Mouse (Mus musculus) limb, embryonic 15.5 days (tissue): ENCODE measurements around the gene Rnf222. TPM values are rescaled to one million over a fixed set of nuclear protein-coding genes. Genes with fewer than 3 reads are reported as not detected.
"Not testable (repeated sequence)": the region's sequence is repeated elsewhere in the genome, so short reads cannot be mapped to it uniquely, and the experiment has no call there.

ENCODE experiments used
- ATAC-seq: fragments of 200-750 bp; cut with Nextera tagmentation; 2 replicates; pipeline ENCODE4 v1.8.0; 2017; ENCODE audit warnings: low read depth, moderate TSS enrichment; ENCODE audit not compliant: insufficient number of reproducible peaks, low FRiP score, low TSS enrichment
- H3K27ac ChIP-seq: fragments of 300-500 bp; sonication (generic); 2 replicates; pipeline ENCODE4 v1.5.1; 2015; ENCODE audit warnings: moderate library complexity, mild to moderate bottlenecking, inconsistent platforms
- H3K27me3 ChIP-seq: fragments of 300-500 bp; sonication (generic); 2 replicates; pipeline ENCODE4 v1.6.1; 2015; ENCODE audit warnings: inconsistent platforms
- H3K36me3 ChIP-seq: fragments of 300-500 bp; sonication (generic); 2 replicates; pipeline ENCODE4 v1.6.1; 2015; ENCODE audit warnings: inconsistent platforms
- H3K4me1 ChIP-seq: fragments of 300-500 bp; sonication (generic); 2 replicates; pipeline ENCODE4 v1.6.1; 2015; ENCODE audit warnings: inconsistent platforms
- H3K4me2 ChIP-seq: fragments of 300-500 bp; sonication (generic); 2 replicates; pipeline ENCODE4 v1.6.1; 2015; ENCODE audit warnings: mild to moderate bottlenecking, inconsistent platforms
- H3K4me3 ChIP-seq: fragments of 300-500 bp; sonication (generic); 2 replicates; pipeline ENCODE4 v1.5.1; 2015; ENCODE audit warnings: mild to moderate bottlenecking, inconsistent platforms
- H3K9ac ChIP-seq: fragments of 300-500 bp; sonication (generic); 2 replicates; pipeline ENCODE4 v1.6.1; 2015; ENCODE audit warnings: inconsistent platforms
- H3K9me3 ChIP-seq: fragments of 300-500 bp; sonication (generic); 2 replicates; pipeline ENCODE4 v1.6.1; 2016; ENCODE audit warnings: inconsistent platforms
- WGBS: fragments of 180-500 bp; shearing (Covaris S2); methylation state at CpG from one replicate; pipeline ENCODE4 v1.1.7; 2015; 5-methylcytosine and 5-hydroxymethylcytosine counted together
- polyA plus RNA-seq: library from polyadenylated mRNA; unstranded; fragments of >200 nt; fragmentation: Nextera tagmentation; extraction: Ambion mirVana; gene quantifications from 2 replicates; pipeline ENCODE4 v1.2.1, GENCODE M21; 2015

Gene Rnf222
- polyA plus RNA-seq, 1 experiment from 2014 or later: 4.2 TPM

DNA sequence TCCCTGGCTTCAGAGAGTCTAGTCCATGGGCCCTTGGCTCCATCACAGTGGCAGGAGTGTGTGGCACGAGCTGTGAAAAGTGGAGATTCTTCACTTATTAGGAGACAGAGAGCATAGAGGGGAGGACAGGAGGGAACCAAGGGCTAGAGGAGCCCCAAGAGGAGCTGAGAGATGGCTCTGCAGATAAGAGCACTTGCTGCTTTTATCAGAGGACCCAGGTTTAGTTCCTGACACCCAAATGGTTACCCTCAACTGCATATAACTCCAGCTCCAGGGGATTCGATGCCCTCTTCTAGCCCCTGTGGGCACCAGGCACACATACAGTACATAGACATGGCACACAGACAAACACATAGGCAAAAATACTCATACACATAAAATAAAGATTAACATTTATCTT, 36.4 kb downstream of the Rnf222 start:
- no peak overlapping the region for H3K4me3 ChIP-seq
- H3K27ac ChIP-seq: no peak overlapping the region
- no peaks in the 10 kb centered on the region for H3K9me3 ChIP-seq
- no peaks in the 10 kb centered on the region for H3K27me3 ChIP-seq
- no peak overlapping the region for H3K4me2 ChIP-seq
- no peaks in the 10 kb centered on the region for H3K36me3 ChIP-seq
- peaks cover 3% of the 10 kb centered on the region; the same call in 1 of the 2 replicates for H3K4me1 ChIP-seq
- H3K9ac ChIP-seq: no peak overlapping the region
- ATAC-seq: no peak
- 82% methylated on average over 2 of the region's 2 CpGs for WGBS

DNA sequence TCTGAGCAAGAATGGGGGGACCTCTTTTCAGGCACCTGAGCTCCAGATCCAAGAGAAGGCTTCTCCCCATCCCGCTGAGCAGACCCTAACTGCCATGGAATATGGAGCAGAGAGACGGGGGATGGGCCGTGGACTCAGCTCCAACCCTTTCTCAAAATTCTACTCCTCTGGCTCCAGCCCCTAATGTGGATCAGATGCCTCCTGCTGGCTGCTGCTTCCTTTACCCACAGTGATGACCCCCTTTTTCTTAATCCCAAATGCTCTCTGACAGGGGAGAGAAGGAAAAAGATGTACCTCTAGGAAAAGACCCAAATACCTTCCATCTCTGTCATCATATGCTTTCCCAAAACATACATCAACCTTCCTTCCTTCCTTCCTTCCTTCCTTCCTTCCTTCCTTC, 38.6 kb downstream of the Rnf222 start, which contains the start of gene Odf4:
Odf4 (minus strand) TSS at position 101 of the 400 bp plus-strand sequence.
- 72% methylated on average over 3 of the region's 3 CpGs for WGBS
- Histone ChIP-seq H3K9me3 (no peaks in the 10 kb centered on the region), H3K4me1 (peaks cover 3% of the 10 kb centered on the region; the same call in 1 of the 2 replicates), H3K4me3 (no peak within 1 kb of the TSS), H3K9ac (no peak within 1 kb of the TSS), H3K27ac (no peak within 1 kb of the TSS), H3K36me3 (no peaks in the 10 kb centered on the region), H3K27me3 (no peaks in the 10 kb centered on the region), H3K4me2 (no peak within 1 kb of the TSS)
- ATAC-seq: no peak

DNA sequence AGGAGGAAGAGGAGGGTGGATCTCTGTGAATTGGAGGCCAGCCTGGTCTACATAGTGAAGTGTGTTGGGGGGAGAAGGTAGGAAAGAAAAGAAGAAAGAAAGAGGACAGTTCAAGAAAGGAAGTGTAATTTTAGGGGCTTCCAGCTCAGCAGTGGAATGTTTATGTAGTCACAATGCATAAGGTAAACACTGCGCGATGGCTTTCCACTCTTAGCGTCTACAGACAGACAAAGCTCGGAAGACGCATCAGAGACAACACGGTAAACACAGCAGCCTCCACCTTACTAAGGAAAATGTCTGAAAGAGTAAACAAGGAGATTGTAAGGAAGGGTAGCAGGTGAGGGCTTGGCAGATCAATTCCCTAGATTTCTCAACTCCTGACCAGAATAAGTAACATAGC, 41.6 kb downstream of the Rnf222 start:
- no peaks in the 10 kb centered on the region for H3K9me3 ChIP-seq
- H3K4me3 ChIP-seq: no peak overlapping the region
- H3K4me2 ChIP-seq: no peak overlapping the region
- no peaks in the 10 kb centered on the region for H3K4me1 ChIP-seq
- H3K27ac ChIP-seq: no peak overlapping the region
- H3K27me3 ChIP-seq: no peaks in the 10 kb centered on the region
- no peaks in the 10 kb centered on the region for H3K36me3 ChIP-seq
- WGBS: 73% methylated on average over 6 of the region's 6 CpGs
- no peak for ATAC-seq
- no peak overlapping the region for H3K9ac ChIP-seq

DNA sequence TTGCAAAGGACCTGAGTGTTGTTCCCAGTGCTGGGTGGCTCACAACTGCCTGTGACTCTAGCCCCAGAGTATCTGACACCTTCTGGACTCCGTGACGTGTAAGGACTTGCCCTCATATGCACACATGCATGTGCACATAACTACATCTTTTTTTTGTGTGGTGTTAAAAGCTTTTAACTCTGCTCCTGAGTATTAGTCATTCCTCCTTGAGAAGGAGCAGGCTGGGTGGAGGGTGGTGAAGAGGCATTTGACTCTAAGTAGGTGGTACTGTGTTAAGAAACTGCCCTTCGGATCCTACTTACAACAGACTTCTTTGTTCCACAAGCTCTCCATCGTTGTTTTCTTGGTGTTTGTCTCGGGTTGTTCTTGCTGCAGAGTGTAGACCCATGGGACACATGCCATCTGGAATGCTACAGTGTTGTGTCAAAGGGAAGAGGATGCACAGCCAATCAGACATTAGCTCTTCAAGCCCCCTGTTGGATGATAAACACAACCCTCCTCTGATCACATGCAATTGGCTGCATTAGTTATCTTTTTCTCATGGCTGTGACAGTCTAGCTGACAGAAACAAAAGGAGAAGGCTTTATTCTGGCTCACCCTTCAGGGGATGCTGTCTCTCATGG, 45.6 kb downstream of the Rnf222 start:
- Histone ChIP-seq H3K9ac (no peak overlapping the region), H3K9me3 (no peaks in the 10 kb centered on the region), H3K27ac (no peak overlapping the region), H3K27me3 (no peaks in the 10 kb centered on the region), H3K36me3 (no peaks in the 10 kb centered on the region), H3K4me3 (no peak overlapping the region), H3K4me1 (no peaks in the 10 kb centered on the region), H3K4me2 (no peak overlapping the region)
- WGBS: 78% methylated on average over 5 of the region's 5 CpGs
- ATAC-seq: no peak

DNA sequence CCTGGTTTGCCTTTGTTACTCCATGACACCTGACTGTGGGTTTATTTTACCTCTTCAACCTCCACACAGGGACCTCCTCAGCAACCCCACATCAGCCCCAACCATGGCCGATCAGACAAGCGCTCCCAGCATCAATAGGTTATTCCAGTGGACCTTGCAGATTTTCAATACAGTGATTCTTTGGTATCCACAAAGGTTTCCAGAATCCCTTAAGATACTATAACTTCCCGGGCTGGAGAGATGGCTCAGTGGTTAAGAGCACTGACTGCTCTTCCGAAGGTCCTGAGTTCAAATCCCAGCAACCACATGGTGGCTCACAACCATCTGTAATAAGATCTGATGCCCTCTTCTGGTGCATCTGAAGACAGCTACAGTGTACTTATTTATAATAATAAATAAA, 48.6 kb downstream of the Rnf222 start:
- not testable (repeated sequence) for ATAC-seq, H3K4me1 ChIP-seq, H3K4me2 ChIP-seq, H3K9ac ChIP-seq, H3K9me3 ChIP-seq, H3K27ac ChIP-seq, H3K27me3 ChIP-seq, H3K36me3 ChIP-seq, H3K4me3 ChIP-seq
- 83% methylated on average over 4 of the region's 4 CpGs for WGBS

DNA sequence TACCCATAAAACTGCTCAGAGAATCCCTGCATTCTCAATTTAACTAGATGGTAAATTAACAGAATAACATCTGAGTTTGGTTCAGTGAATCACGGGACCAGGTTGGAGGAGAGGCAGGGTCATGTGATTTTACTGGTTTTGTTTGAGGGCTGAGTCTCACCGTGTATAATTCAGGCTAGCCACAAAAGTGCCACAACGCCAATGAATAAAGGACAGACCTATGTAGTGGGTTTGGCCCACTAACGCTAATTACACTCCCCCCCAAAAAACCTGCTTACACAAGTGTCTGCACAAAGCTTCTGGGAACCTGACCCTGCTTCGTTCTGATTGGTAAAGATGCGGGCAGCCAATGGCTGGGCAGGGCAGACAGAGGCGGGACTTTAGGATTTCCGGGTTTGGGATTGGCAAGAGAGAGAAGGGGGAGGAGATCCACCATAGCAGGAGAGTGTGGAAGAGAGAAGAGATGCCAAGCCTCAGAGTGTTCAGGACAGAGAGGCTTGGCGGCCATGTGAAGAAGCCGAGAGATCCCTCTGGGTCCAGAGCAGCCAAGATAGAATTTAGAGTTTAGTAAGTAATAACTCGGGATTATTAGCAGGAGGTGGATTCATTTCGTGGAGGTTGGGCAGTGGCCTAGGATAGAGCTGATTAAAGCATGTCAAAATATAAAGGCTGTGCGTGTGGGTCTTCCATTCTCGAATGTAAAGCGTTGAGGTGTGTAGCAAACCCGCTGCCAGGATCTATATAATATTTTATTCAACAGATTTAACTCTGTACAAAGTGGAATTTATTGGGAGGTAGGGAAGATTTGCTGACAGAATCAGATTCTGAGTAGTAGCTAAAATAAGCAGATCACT, 51.3 kb downstream of the Rnf222 start:
- ATAC-seq: peak; percentile 99
- H3K36me3 ChIP-seq: no peaks in the 10 kb centered on the region
- peak overlapping the region; percentile 56 for H3K4me2 ChIP-seq
- peak overlapping the region; percentile 43 for H3K4me3 ChIP-seq
- WGBS: 1% methylated on average over 16 of the region's 16 CpGs
- H3K9ac ChIP-seq: peak overlapping the region; percentile 31; the same call in 1 of the 2 replicates
- no peaks in the 10 kb centered on the region for H3K27me3 ChIP-seq
- no peaks in the 10 kb centered on the region for H3K9me3 ChIP-seq
- H3K4me1 ChIP-seq: peaks cover 8% of the 10 kb centered on the region
- H3K27ac ChIP-seq: peak overlapping the region; percentile 34; the same call in 1 of the 2 replicates

DNA sequence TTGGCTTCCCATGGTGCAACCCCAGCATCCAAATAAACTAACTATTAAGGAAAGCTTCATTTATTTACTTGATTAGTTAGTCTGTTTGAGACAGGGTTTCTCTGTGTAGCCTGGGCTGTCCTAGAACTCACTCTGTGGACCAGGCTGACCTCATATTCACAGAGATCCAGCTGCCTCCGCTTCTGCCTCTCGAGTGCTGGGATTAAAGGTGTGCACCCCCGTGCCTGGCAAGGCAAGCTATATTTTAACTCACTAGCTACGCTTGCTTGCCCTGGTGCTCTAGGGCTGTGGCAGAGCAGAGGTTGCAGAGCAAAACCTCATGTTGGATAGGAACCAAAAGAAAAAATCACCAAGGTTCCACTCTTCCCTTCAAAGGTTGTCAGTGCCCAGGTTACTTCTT, 52.2 kb downstream of the Rnf222 start:
- Histone ChIP-seq H3K9ac (0 out of 2 replicates have a peak overlapping the region, but pooled peaks have one; percentile 31), H3K36me3 (no peaks in the 10 kb centered on the region), H3K9me3 (no peaks in the 10 kb centered on the region), H3K4me1 (peaks cover 8% of the 10 kb centered on the region), H3K4me3 (peak overlapping the region; percentile 43), H3K27me3 (no peaks in the 10 kb centered on the region), H3K27ac (0 out of 2 replicates have a peak overlapping the region, but pooled peaks have one; percentile 1), H3K4me2 (peak overlapping the region; percentile 56)
- WGBS: 38% methylated on average over 4 of the region's 4 CpGs
- no peak for ATAC-seq

DNA sequence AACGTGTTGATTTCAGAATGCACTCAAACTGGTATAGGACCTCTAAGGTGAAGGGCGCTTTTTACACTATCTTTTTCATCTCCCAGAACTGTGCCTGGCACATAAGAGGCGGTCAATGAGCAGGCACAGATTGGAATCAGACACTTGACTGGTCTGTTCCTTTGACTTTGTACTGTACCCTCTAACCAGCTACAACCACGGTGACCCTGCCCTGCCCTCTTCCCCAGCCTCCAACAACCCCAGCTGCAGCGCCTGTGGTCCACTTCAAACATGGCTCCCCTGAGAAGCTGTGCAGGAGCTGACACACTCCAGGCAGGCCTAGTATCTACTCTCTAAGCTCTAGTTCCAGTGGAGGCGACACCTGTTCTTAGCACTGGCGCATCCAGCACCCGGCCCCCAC, 54.4 kb downstream of the Rnf222 start:
- no peak for ATAC-seq
- no peak overlapping the region for H3K27ac ChIP-seq
- WGBS: 84% methylated on average over 8 of the region's 8 CpGs
- H3K9ac ChIP-seq: no peak overlapping the region
- H3K4me1 ChIP-seq: peaks cover 15% of the 10 kb centered on the region
- no peak overlapping the region for H3K4me2 ChIP-seq
- H3K27me3 ChIP-seq: peaks cover 16% of the 10 kb centered on the region; the same call in 1 of the 2 replicates
- no peak overlapping the region for H3K4me3 ChIP-seq
- H3K9me3 ChIP-seq: no peaks in the 10 kb centered on the region
- no peaks in the 10 kb centered on the region for H3K36me3 ChIP-seq

DNA sequence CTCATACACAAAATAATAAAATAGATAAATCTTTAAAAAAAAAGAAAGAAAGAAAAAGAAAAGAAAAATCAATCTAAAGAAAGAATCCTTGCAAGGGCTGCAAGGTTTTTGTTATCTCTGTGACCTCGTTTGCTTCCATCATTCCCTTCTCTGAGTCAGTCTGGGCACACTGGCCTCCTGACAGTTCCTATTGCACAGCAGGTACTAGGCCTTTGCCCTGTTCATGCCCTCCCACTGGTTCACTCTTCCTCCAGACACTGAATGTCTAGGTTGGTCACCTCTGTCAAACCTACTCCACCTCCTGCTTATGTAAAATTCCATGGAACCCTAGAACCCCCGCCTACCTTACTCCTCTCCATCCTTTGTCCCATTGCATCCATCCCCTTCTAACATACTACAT, 56.9 kb downstream of the Rnf222 start:
- H3K9me3 ChIP-seq: no peaks in the 10 kb centered on the region
- peaks cover 17% of the 10 kb centered on the region for H3K27me3 ChIP-seq
- H3K4me2 ChIP-seq: no peak overlapping the region
- H3K4me3 ChIP-seq: no peak overlapping the region
- no peak for ATAC-seq
- peaks cover 12% of the 10 kb centered on the region for H3K4me1 ChIP-seq
- 78% methylated on average over 2 of the region's 2 CpGs for WGBS
- no peaks in the 10 kb centered on the region for H3K36me3 ChIP-seq
- H3K27ac ChIP-seq: no peak overlapping the region
- no peak overlapping the region for H3K9ac ChIP-seq

Other genes starting within 250 kb of the Rnf222 start
- 87.8 and 106 TPM in 2 replicates for gene Myh10, start 197.0 kb upstream of the Rnf222 start, polyA plus RNA-seq
- gene Ndel1, start 16.7 kb upstream of the Rnf222 start, polyA plus RNA-seq: 124 and 128 TPM in 2 replicates
- 838 and 986 TPM in 2 replicates for gene Rpl26, start 13.0 kb downstream of the Rnf222 start, polyA plus RNA-seq
- gene Odf4, start 38.5 kb downstream of the Rnf222 start, polyA plus RNA-seq: not detected in 2 replicates
- 7.8 and 8.8 TPM in 2 replicates for gene Arhgef15, start 68.9 kb downstream of the Rnf222 start, polyA plus RNA-seq
- gene Slc25a35, start 79.6 kb downstream of the Rnf222 start, polyA plus RNA-seq: 2.1 and 2.3 TPM in 2 replicates
- gene Rangrf, start 86.6 kb downstream of the Rnf222 start, polyA plus RNA-seq: 39.0 and 42.1 TPM in 2 replicates
- 23.6 and 25.0 TPM in 2 replicates for gene Pfas, start 119.9 kb downstream of the Rnf222 start, polyA plus RNA-seq
- gene Ctc1, start 127.4 kb downstream of the Rnf222 start, polyA plus RNA-seq: 42.5 TPM in 2 replicates
- 111 and 121 TPM in 2 replicates for gene Aurkb, start 157.1 kb downstream of the Rnf222 start, polyA plus RNA-seq
- gene Borcs6, start 171.2 kb downstream of the Rnf222 start, polyA plus RNA-seq: 12.9 and 13.7 TPM in 2 replicates
- gene Tmem107, start 182.3 kb downstream of the Rnf222 start, polyA plus RNA-seq: 64.8 and 65.5 TPM in 2 replicates
- gene Vamp2, start 199.9 kb downstream of the Rnf222 start, polyA plus RNA-seq: 95.0 and 103 TPM in 2 replicates
- 24.3 and 28.9 TPM in 2 replicates for gene Per1, start 206.7 kb downstream of the Rnf222 start, polyA plus RNA-seq
- 0.58 and 0.68 TPM in 2 replicates for gene Hes7, start 231.9 kb downstream of the Rnf222 start, polyA plus RNA-seq
- gene 9130213A22Rik, start 234.0 kb downstream of the Rnf222 start, polyA plus RNA-seq: 0.40 and 0.49 TPM in 2 replicates
- 11.7 and 14.9 TPM in 2 replicates for gene Aloxe3, start 237.3 kb downstream of the Rnf222 start, polyA plus RNA-seq